In the genomic region with DNA sequence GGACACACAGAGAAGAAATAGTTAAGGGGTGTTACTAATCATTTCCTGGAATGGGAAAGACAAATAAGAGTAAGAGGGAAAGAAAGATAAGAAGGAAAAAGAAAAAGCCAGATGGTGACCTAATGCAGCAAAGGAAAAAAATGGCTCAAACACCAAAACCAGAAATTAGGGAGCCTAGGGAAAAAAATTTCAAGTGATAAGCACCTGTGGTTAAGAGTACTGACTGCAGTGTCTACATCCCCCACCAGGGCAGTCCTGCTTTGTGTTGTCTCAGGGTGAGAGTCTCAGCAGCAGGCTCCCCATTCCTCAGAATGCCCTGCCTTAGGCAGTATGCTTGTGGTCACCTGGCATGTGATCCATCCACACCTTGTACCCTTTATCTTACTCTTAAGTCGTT, we compare ENCODE assay signal across 18 mouse cellular contexts.
A peak's percentile ranks its signal among the peaks of the same experiment; 100 is the strongest.
DNase-seq lines count a peak whose midpoint lies in the region; ATAC-seq and TF ChIP-seq lines count a peak whose summit lies in the region.
"Had no signal": no experiment of that assay in that cellular context is flagged by ENCODE, and none has a peak within 500 bp of the region (broad histone marks: within the 10 kb centered on the region; RNA-seq: fewer than 3 reads in every experiment).

No protein-coding gene starts in this region.

- no peak for DNase-seq in heart, postnatal 4 days
- peak; percentile 65 for DNase-seq in lung, postnatal 0 days (ENCODE audit: low spot score)
- DNase-seq in lung, postnatal 4 days: no peak
- peak; percentile 24 for DNase-seq in R1 (ENCODE audit: low read depth, low spot score)
- no peak for DNase-seq in gastrocnemius, adult 18-20 months (ENCODE audit: low spot score)
- DNase-seq in layer of hippocampus, adult 11-12 months (ENCODE audit: low spot score): no peak
- DNase-seq: adrenal gland, postnatal 10 days; cerebellum, postnatal 14 days; liver, embryonic 13.5 days; right cerebral cortex, postnatal 25 days; thymus, postnatal 25 days had no signal

- H3K4me1 ChIP-seq in heart, embryonic 15.5 days (replicated peaks): 0 out of 2 replicates have a peak, but pooled peaks cover 14% of the 10 kb centered on the region
- peaks cover 6% of the 10 kb centered on the region; the same call in 1 of the 2 replicates for H3K4me1 ChIP-seq in lung, postnatal 0 days (ENCODE audit: insufficient read depth, low read depth, low read length)
- H3K4me1 ChIP-seq in stomach, embryonic 14.5 days (ENCODE audit: control insufficient read depth, insufficient read depth, low read length): no peaks in the 10 kb centered on the region

- H3K4me2 ChIP-seq in heart, embryonic 15.5 days: no peak overlapping the region
- no peak overlapping the region for H3K4me2 ChIP-seq in lung, postnatal 0 days (replicated peaks; ENCODE audit: low read depth, low read length)
- H3K4me2 ChIP-seq in stomach, embryonic 14.5 days (replicated peaks; ENCODE audit: low read depth, low read length): no peak overlapping the region
- H3K4me2 ChIP-seq: embryonic facial prominence, embryonic 12.5 days; hindbrain, embryonic 13.5 days; liver, embryonic 13.5 days; midbrain, embryonic 11.5 days had no signal

- 43% methylated on average over 1 of the region's 1 CpGs for WGBS in heart, embryonic 15.5 days
- 58% methylated on average over 1 of the region's 1 CpGs for WGBS in lung, postnatal 0 days
- 50% methylated on average over 1 of the region's 1 CpGs for WGBS in stomach, embryonic 14.5 days

- H3K4me3 ChIP-seq in heart, embryonic 15.5 days: no peak overlapping the region
- H3K4me3 ChIP-seq in lung, postnatal 0 days (ENCODE audit: low read depth, low read length): no peak overlapping the region
- H3K4me3 ChIP-seq in stomach, embryonic 14.5 days (ENCODE audit: low read depth, low read length): no peak overlapping the region
- H3K4me3 ChIP-seq: embryonic facial prominence, embryonic 12.5 days; heart, embryonic 10.5 days; hindbrain, embryonic 13.5 days; liver, embryonic 13.5 days had no signal

- H3K36me3 ChIP-seq in heart, embryonic 15.5 days: no peaks in the 10 kb centered on the region
- no peaks in the 10 kb centered on the region for H3K36me3 ChIP-seq in lung, postnatal 0 days (ENCODE audit: insufficient read depth, low read length)
- H3K36me3 ChIP-seq in stomach, embryonic 14.5 days (ENCODE audit: control insufficient read depth, insufficient read depth, low read length): no peaks in the 10 kb centered on the region
- H3K36me3 ChIP-seq: embryonic facial prominence, embryonic 12.5 days; heart, embryonic 10.5 days; hindbrain, embryonic 13.5 days; liver, embryonic 13.5 days had no signal

- peak overlapping the region; percentile 22; the same call in 1 of the 2 replicates for H3K27ac ChIP-seq in heart, embryonic 15.5 days
- no peak overlapping the region for H3K27ac ChIP-seq in lung, postnatal 0 days (ENCODE audit: low read length)
- no peak overlapping the region for H3K27ac ChIP-seq in stomach, embryonic 14.5 days (ENCODE audit: low read length)
- H3K27ac ChIP-seq: embryonic facial prominence, embryonic 12.5 days; heart, embryonic 10.5 days; hindbrain, embryonic 13.5 days; liver, embryonic 13.5 days had no signal

- no peaks in the 10 kb centered on the region for H3K27me3 ChIP-seq in heart, embryonic 15.5 days
- no peaks in the 10 kb centered on the region for H3K27me3 ChIP-seq in lung, postnatal 0 days (replicated peaks; ENCODE audit: insufficient read depth, low read length)
- no peaks in the 10 kb centered on the region for H3K27me3 ChIP-seq in stomach, embryonic 14.5 days (ENCODE audit: control insufficient read depth, insufficient read depth, low read length)
- H3K27me3 ChIP-seq: embryonic facial prominence, embryonic 12.5 days; hindbrain, embryonic 13.5 days; liver, embryonic 13.5 days had no signal

- H3K9me3 ChIP-seq in heart, embryonic 15.5 days (replicated peaks): no peaks in the 10 kb centered on the region
- no peaks in the 10 kb centered on the region for H3K9me3 ChIP-seq in lung, postnatal 0 days (ENCODE audit: low read length)
- no peaks in the 10 kb centered on the region for H3K9me3 ChIP-seq in stomach, embryonic 14.5 days (ENCODE audit: control insufficient read depth, low read depth, low read length)
- H3K9me3 ChIP-seq: embryonic facial prominence, embryonic 12.5 days; heart, embryonic 10.5 days; hindbrain, embryonic 13.5 days; liver, embryonic 13.5 days had no signal

- ATAC-seq in heart, embryonic 15.5 days (replicated peaks; ENCODE audit: insufficient number of reproducible peaks, insufficient read depth, low FRiP score, low read depth): 0 out of 2 replicates have a peak, but pooled peaks have one; percentile 55
- peak; percentile 79 for ATAC-seq in lung, postnatal 0 days
- 0 out of 2 replicates have a peak, but pooled peaks have one; percentile 78 for ATAC-seq in stomach, embryonic 14.5 days (ENCODE audit: insufficient number of reproducible peaks, insufficient read depth, low FRiP score, low read depth)
- ATAC-seq: CD4-positive, CD25-positive, alpha-beta regulatory T cell, adult 4 months had no signal

- no peak overlapping the region for H3K9ac ChIP-seq in heart, embryonic 15.5 days
- no peak overlapping the region for H3K9ac ChIP-seq in lung, postnatal 0 days (replicated peaks; ENCODE audit: low read depth)
- no peak overlapping the region for H3K9ac ChIP-seq in stomach, embryonic 14.5 days (replicated peaks; ENCODE audit: low read depth, low read length)
- H3K9ac ChIP-seq: embryonic facial prominence, embryonic 12.5 days; hindbrain, embryonic 13.5 days; liver, embryonic 13.5 days had no signal

- peak; percentile 12; the same call in 1 of the 2 replicates for TF ChIP-seq EP300 in lung, postnatal 0 days (IDR thresholded peaks at IDR 0.05)

- peak; percentile 46 for TF ChIP-seq CTCF in lung, postnatal 0 days (IDR thresholded peaks at IDR 0.05)

Comparison
In these comparisons a context has a peak if more than half of its experiments do, and no peak if none do; other contexts are left out.
1. DNase-seq: peak in lung, postnatal 0 days (single experiment) and R1 (single experiment); none in heart, postnatal 4 days (single experiment), lung, postnatal 4 days (0 of 2), gastrocnemius, adult 18-20 months (single experiment) and layer of hippocampus, adult 11-12 months (single experiment).
2. Peak in every context shown above with its lines, with median percentiles within 50 percentile points of each other: ATAC-seq.